12 mouse cellular contexts compared by ENCODE assay signal in the genomic region with DNA sequence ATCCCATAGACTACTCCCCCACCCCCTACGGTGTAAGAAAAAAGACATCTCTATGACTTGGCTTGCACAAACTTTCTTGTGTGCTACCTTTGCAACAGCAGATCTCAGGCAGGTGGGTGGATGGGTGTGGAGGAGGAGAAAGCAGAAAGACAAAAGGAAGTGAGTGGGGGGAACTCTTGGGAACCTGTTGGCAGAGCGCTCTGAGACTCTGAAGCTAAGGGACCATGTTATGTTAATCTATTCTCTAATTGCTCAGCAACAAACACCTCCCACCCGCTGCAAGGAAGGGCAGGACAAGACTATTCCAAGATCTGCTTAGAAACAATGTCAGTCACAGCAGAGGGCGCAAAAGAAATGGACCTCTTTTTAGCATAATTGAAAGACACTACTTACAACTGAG.
"Had no signal": no experiment of that assay in that cellular context is flagged by ENCODE, and none has a peak within 500 bp of the region (broad histone marks: within the 10 kb centered on the region; RNA-seq: fewer than 3 reads in every experiment).

No protein-coding gene starts in this region.

- H3K4me3 ChIP-seq: kidney, embryonic 15.5 days; limb, embryonic 13.5 days; midbrain, embryonic 12.5 days; neural tube, embryonic 13.5 days had no signal

- DNase-seq: kidney, adult 18-20 months; kidney, postnatal 14 days; lung, adult 18-20 months; retina, postnatal 1 day; thymus, postnatal 4 days had no signal

- H3K4me1 ChIP-seq: kidney, embryonic 15.5 days; limb, embryonic 13.5 days; midbrain, embryonic 12.5 days had no signal

- ATAC-seq: midbrain, embryonic 16.5 days had no signal

- H3K4me2 ChIP-seq: kidney, embryonic 15.5 days; limb, embryonic 13.5 days; midbrain, embryonic 12.5 days; neural tube, embryonic 13.5 days had no signal

- H3K36me3 ChIP-seq: kidney, embryonic 15.5 days; limb, embryonic 13.5 days; midbrain, embryonic 12.5 days; neural tube, embryonic 13.5 days had no signal

- H3K9ac ChIP-seq: kidney, embryonic 15.5 days; limb, embryonic 13.5 days; liver, embryonic 14.5 days; midbrain, embryonic 12.5 days; neural tube, embryonic 13.5 days had no signal

- H3K27ac ChIP-seq: kidney, embryonic 15.5 days; limb, embryonic 13.5 days; liver, embryonic 14.5 days; midbrain, embryonic 12.5 days; neural tube, embryonic 13.5 days; stomach, postnatal 0 days had no signal

- H3K27me3 ChIP-seq: kidney, embryonic 15.5 days; limb, embryonic 13.5 days; midbrain, embryonic 12.5 days; neural tube, embryonic 13.5 days had no signal

- H3K9me3 ChIP-seq: kidney, embryonic 15.5 days had no signal
